Mouse (Mus musculus): Measurements from ENCODE around the gene Zfp385c.

- TF ChIP-seq CTCF (IDR thresholded peaks at IDR 0.05; ENCODE audit: borderline replicate concordance, control insufficient read depth, extremely low read depth, insufficient read depth, low read length, poor library complexity) (no peak), POLR2A (IDR thresholded peaks at IDR 0.05; ENCODE audit: control insufficient read depth, extremely low read depth, insufficient read depth, low read length, poor library complexity) (no peak)
Observed at GRCm38 (mm10) chr11:100721254-100721653, 29.0 kb upstream of the Zfp385c start.
